In the genomic region with DNA sequence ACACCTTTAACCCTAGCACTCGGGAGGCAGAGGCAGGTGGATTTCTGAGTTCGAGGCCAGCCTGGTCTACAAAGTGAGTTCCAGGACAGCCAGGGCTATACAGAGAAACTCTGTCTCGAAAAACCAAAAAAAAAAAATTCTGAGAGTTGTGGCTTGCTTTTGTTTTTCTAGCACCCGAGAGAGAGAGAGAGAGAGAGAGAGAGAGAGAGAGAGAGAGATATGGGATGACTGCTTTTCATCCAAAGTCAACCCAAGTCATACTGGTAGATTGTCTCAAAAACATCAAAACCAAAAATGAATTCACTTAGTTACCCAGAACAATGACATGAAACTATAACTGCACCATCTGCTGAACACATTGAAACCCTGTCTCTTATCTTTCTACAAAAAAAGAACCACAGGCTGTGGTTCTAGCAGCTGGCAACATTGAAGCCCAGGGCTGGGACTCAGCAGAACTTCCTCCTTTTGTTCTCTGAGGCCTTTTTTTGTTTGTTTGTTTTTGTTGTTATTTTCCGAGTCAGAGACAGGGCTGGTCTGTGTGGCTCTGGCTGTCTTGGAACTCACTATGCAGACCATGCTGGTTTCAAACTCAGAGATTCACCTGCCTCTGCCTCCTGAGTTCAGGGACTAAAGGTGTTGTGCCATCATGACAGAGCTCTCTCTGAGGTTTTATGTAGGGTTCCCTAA, we compare ENCODE assay signal across 7 mouse cellular contexts. TPM values are rescaled to one million over a fixed set of nuclear protein-coding genes. Genes with fewer than 3 reads are reported as not detected.
DNase-seq lines count a peak whose midpoint lies in the region; ATAC-seq and TF ChIP-seq lines count a peak whose summit lies in the region.

No protein-coding gene starts in this region.

- H3K4me3 ChIP-seq in E14TG2a.4 (replicated peaks; ENCODE audit: low read length) = peak overlapping the region; percentile 80; the same call in 1 of the 2 replicates
- peak overlapping the region; percentile 78; the same call in 1 of the 2 replicates for H3K4me3 ChIP-seq in bone marrow macrophage, adult 2 months (ENCODE audit: insufficient read depth, low read length)
- H3K4me3 ChIP-seq in heart, embryonic 16.5 days (ENCODE audit: low read length) = peak overlapping the region; percentile 66
- H3K4me3 ChIP-seq in liver, embryonic 14.5 days (ENCODE audit: insufficient read depth in 1 of 2, low read depth in 2 of 2, low read length in 2 of 2) = peak overlapping the region in 1 of 2 experiments; percentile 55; a peak in 2 of 4 replicates

- ATAC-seq in heart, embryonic 16.5 days (replicated peaks; ENCODE audit: extremely low read depth, insufficient read depth, low FRiP score) = no peak
- peak; percentile 11; the same call in 1 of the 2 replicates for ATAC-seq in liver, embryonic 14.5 days (ENCODE audit: insufficient read depth)

- H3K9ac ChIP-seq in heart, embryonic 16.5 days (ENCODE audit: low read length) = no peak overlapping the region; the same call in 1 of the 2 replicates
- H3K9ac ChIP-seq in liver, embryonic 14.5 days (replicated peaks) = peak overlapping the region; percentile 43

- H3K36me3 ChIP-seq in E14TG2a.4 (ENCODE audit: insufficient read depth, low read length) = peaks cover 24% of the 10 kb centered on the region
- H3K36me3 ChIP-seq in heart, embryonic 16.5 days (ENCODE audit: control insufficient read depth, insufficient read depth) = peaks cover 4% of the 10 kb centered on the region
- H3K36me3 ChIP-seq in liver, embryonic 14.5 days (replicated peaks; ENCODE audit: control insufficient read depth, insufficient read depth, low read depth) = no peaks in the 10 kb centered on the region

- DNase-seq in liver, embryonic 14.5 days (ENCODE audit: low read depth in 3 of 3, low spot score in 3 of 3) = peak in 1 of 3 experiments; percentile 47
- DNase-seq in thymus, postnatal 10 days (ENCODE audit: low spot score in 2 of 2) = peak; percentile 42 to 47
- no peak for DNase-seq in layer of hippocampus, adult 18-20 months (ENCODE audit: low spot score in 2 of 2)
- DNase-seq in adrenal gland, adult 2 months = no peak

- no peak for TF ChIP-seq CTCF in E14TG2a.4 (conservative IDR thresholded peaks at IDR 0.05; ENCODE audit: low read length)
- TF ChIP-seq CTCF in bone marrow macrophage, adult 2 months (IDR thresholded peaks at IDR 0.05; ENCODE audit: low read depth, low read length) = no peak
- no peak for TF ChIP-seq CTCF in liver, embryonic 14.5 days (IDR thresholded peaks at IDR 0.05; ENCODE audit: low read depth)

- no peak for TF ChIP-seq POLR2A in bone marrow macrophage, adult 2 months (IDR thresholded peaks at IDR 0.05; ENCODE audit: borderline replicate concordance, low read depth, low read length)

- no peaks in the 10 kb centered on the region for H3K9me3 ChIP-seq in E14TG2a.4 (ENCODE audit: low read length)
- H3K9me3 ChIP-seq in heart, embryonic 16.5 days (replicated peaks; ENCODE audit: control insufficient read depth, low read length) = no peaks in the 10 kb centered on the region
- H3K9me3 ChIP-seq in liver, embryonic 14.5 days (ENCODE audit: control insufficient read depth, low read length) = no peaks in the 10 kb centered on the region

- no peak for TF ChIP-seq EP300 in liver, embryonic 14.5 days (IDR thresholded peaks at IDR 0.05; ENCODE audit: low read depth)

- 58% methylated on average over 5 of the region's 5 CpGs for WGBS in heart, embryonic 16.5 days
- 28% methylated on average over 5 of the region's 5 CpGs for WGBS in liver, embryonic 14.5 days (ENCODE audit: insufficient replicate concordance)

- no peaks in the 10 kb centered on the region for H3K27me3 ChIP-seq in E14TG2a.4 (ENCODE audit: insufficient read depth, low read length)
- H3K27me3 ChIP-seq in heart, embryonic 16.5 days (ENCODE audit: control insufficient read depth, insufficient read depth, low read length) = no peaks in the 10 kb centered on the region
- H3K27me3 ChIP-seq in liver, embryonic 14.5 days (ENCODE audit: control insufficient read depth, insufficient read depth, low read length) = no peaks in the 10 kb centered on the region

- H3K4me2 ChIP-seq in heart, embryonic 16.5 days (ENCODE audit: low read depth, low read length) = peak overlapping the region; percentile 79
- H3K4me2 ChIP-seq in liver, embryonic 14.5 days (ENCODE audit: low read depth) = peak overlapping the region; percentile 88

- H3K4me1 ChIP-seq in E14TG2a.4 (replicated peaks; ENCODE audit: low read depth, low read length) = peaks cover 70% of the 10 kb centered on the region
- H3K4me1 ChIP-seq in bone marrow macrophage, adult 2 months (ENCODE audit: control insufficient read depth, insufficient read depth, low read length) = peaks cover 25% of the 10 kb centered on the region
- H3K4me1 ChIP-seq in heart, embryonic 16.5 days (ENCODE audit: control insufficient read depth, insufficient read depth, low read length) = peaks cover 18% of the 10 kb centered on the region
- H3K4me1 ChIP-seq in liver, embryonic 14.5 days (replicated peaks; ENCODE audit: control insufficient read depth in 2 of 2, insufficient read depth in 2 of 2, low read length in 1 of 2) = peaks cover 40 to 45% of the 10 kb centered on the region in 2 experiments

- H3K27ac ChIP-seq in bone marrow macrophage, adult 2 months (ENCODE audit: insufficient read depth, low read depth, low read length) = peak overlapping the region; percentile 51
- peak overlapping the region; percentile 73 for H3K27ac ChIP-seq in heart, embryonic 16.5 days (ENCODE audit: low read length)
- peak overlapping the region; percentile 87 for H3K27ac ChIP-seq in liver, embryonic 14.5 days

RNA-seq across cellular contexts. Expression of a gene that starts 0.6 kb away (rescaled TPM):
- polyA plus RNA-seq in bone marrow macrophage, adult 2 months (2012; ENCODE audit: insufficient read depth, insufficient read length, missing spikeins) = 372 and 379 TPM in 2 replicates
- 86.7 and 92.2 TPM in 2 replicates for polyA plus RNA-seq in heart, embryonic 16.5 days (2015; fragmentation: Nextera tagmentation; extraction: Ambion mirVana)
- 69.0 and 84.6 TPM in 2 replicates for polyA plus RNA-seq in liver, embryonic 14.5 days (2012; rRNA removed)
- 111 and 117 TPM in 2 replicates for polyA plus RNA-seq in liver, embryonic 14.5 days (2014; fragmentation: Nextera tagmentation; extraction: Ambion mirVana)
- total RNA-seq in layer of hippocampus, adult 18-20 months (2021) = 10 to 100 TPM; 45.0 to 49.1 TPM
- 100 to 1,000 TPM; 105 to 197 TPM for total RNA-seq in adrenal gland, adult 2 months (2021)
- polyA plus RNA-seq in adrenal gland, adult 2 months (2012; rRNA removed) = 213 and 313 TPM in 2 replicates

RNA-seq across cellular contexts. Expression of a gene that starts 12.1 kb away (rescaled TPM):
- polyA plus RNA-seq in bone marrow macrophage, adult 2 months (2012; ENCODE audit: insufficient read depth, insufficient read length, missing spikeins) = 724 and 763 TPM in 2 replicates
- polyA plus RNA-seq in heart, embryonic 16.5 days (2015; fragmentation: Nextera tagmentation; extraction: Ambion mirVana) = 136 and 140 TPM in 2 replicates
- polyA plus RNA-seq in liver, embryonic 14.5 days (2012; rRNA removed) = 185 and 221 TPM in 2 replicates
- 93.3 and 103 TPM in 2 replicates for polyA plus RNA-seq in liver, embryonic 14.5 days (2014; fragmentation: Nextera tagmentation; extraction: Ambion mirVana)
- total RNA-seq in layer of hippocampus, adult 18-20 months (2021) = 100 to 1,000 TPM; 495 to 508 TPM
- 100 to 1,000 TPM; 641 to 760 TPM for total RNA-seq in adrenal gland, adult 2 months (2021)
- 388 and 545 TPM in 2 replicates for polyA plus RNA-seq in adrenal gland, adult 2 months (2012; rRNA removed)

RNA-seq across cellular contexts. Expression of a gene that starts 13.0 kb away (rescaled TPM):
- not detected in 2 replicates for polyA plus RNA-seq in bone marrow macrophage, adult 2 months (2012; ENCODE audit: insufficient read depth, insufficient read length, missing spikeins)
- polyA plus RNA-seq in heart, embryonic 16.5 days (2015; fragmentation: Nextera tagmentation; extraction: Ambion mirVana) = 6.6 and 7.6 TPM in 2 replicates
- 0.05 and 0.06 TPM in 2 replicates for polyA plus RNA-seq in liver, embryonic 14.5 days (2012; rRNA removed)
- 0.11 and 0.23 TPM in 2 replicates for polyA plus RNA-seq in liver, embryonic 14.5 days (2014; fragmentation: Nextera tagmentation; extraction: Ambion mirVana)
- 1 to 10 TPM; 1.0 to 1.8 TPM for total RNA-seq in layer of hippocampus, adult 18-20 months (2021)
- total RNA-seq in adrenal gland, adult 2 months (2021) = 1 to 10 TPM; 1.0 to 1.6 TPM
- polyA plus RNA-seq in adrenal gland, adult 2 months (2012; rRNA removed) = 1.3 and 2.5 TPM in 2 replicates

RNA-seq across cellular contexts. Expression of a gene that starts 45.3 kb away (rescaled TPM):
- not detected in 2 replicates for polyA plus RNA-seq in bone marrow macrophage, adult 2 months (2012; ENCODE audit: insufficient read depth, insufficient read length, missing spikeins)
- polyA plus RNA-seq in heart, embryonic 16.5 days (2015; fragmentation: Nextera tagmentation; extraction: Ambion mirVana) = 4.1 TPM in 1 of 2 replicates, not detected in the other
- polyA plus RNA-seq in liver, embryonic 14.5 days (2012; rRNA removed) = not detected in 2 replicates
- not detected in 2 replicates for polyA plus RNA-seq in liver, embryonic 14.5 days (2014; fragmentation: Nextera tagmentation; extraction: Ambion mirVana)
- not detected for total RNA-seq in layer of hippocampus, adult 18-20 months (2021)
- total RNA-seq in adrenal gland, adult 2 months (2021) = not detected
- not detected in 2 replicates for polyA plus RNA-seq in adrenal gland, adult 2 months (2012; rRNA removed)

RNA-seq across cellular contexts. Expression of a gene that starts 52.2 kb away (rescaled TPM):
- polyA plus RNA-seq in bone marrow macrophage, adult 2 months (2012; ENCODE audit: insufficient read depth, insufficient read length, missing spikeins) = 43.8 and 47.0 TPM in 2 replicates
- 5.0 and 5.5 TPM in 2 replicates for polyA plus RNA-seq in heart, embryonic 16.5 days (2015; fragmentation: Nextera tagmentation; extraction: Ambion mirVana)
- 9.2 and 9.5 TPM in 2 replicates for polyA plus RNA-seq in liver, embryonic 14.5 days (2012; rRNA removed)
- 5.0 and 5.4 TPM in 2 replicates for polyA plus RNA-seq in liver, embryonic 14.5 days (2014; fragmentation: Nextera tagmentation; extraction: Ambion mirVana)
- 10 to 100 TPM; 25.7 to 26.3 TPM for total RNA-seq in layer of hippocampus, adult 18-20 months (2021)
- 10 to 100 TPM; 71.7 to 72.1 TPM for total RNA-seq in adrenal gland, adult 2 months (2021)
- polyA plus RNA-seq in adrenal gland, adult 2 months (2012; rRNA removed) = 8.5 and 11.1 TPM in 2 replicates

Comparison
In these comparisons a context has a peak if more than half of its experiments do, and no peak if none do; other contexts are left out.
1. DNase-seq: peak in thymus, postnatal 10 days (2 of 2); none in layer of hippocampus, adult 18-20 months (0 of 2) and adrenal gland, adult 2 months (single experiment).
2. Peak in every context shown above with its lines, with median percentiles within 50 percentile points of each other: H3K27ac ChIP-seq.